Mouse (Mus musculus) brain, adult 2 months (tissue): Measurements from ENCODE around the gene Gys2.
A peak's percentile ranks its signal among the peaks of the same experiment; 100 is the strongest.
"Not testable (repeated sequence)": the region's sequence is repeated elsewhere in the genome, so short reads cannot be mapped to it uniquely, and the experiment has no call there.

Experiments used
- DNase-seq: peaks from one replicate; pipeline ENCODE4 v3.0.0; 2011; ENCODE audit warnings: low read depth, low spot score

Gene Gys2

DNA sequence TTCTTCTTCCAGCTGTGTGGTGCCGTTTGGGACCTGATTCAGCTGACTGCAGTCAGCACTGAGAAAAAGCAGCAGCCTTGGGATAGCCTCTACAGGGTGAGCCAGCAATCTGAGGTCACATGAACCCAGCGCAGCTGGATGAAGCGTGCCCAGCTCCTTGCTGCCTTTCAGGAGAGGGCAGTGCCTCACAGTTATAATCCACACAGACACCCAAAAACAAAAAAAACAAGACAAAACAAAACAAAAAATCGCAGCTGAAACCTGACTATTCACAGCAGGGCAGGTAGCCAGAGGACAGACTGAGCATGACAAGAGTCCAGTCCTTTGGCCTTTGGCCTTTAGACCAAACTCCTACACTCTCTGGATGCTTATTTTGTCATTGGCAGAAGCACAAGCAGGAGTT lies at the start of gene Gys2:
Gene Gys2, minus strand, starts transcription at position 309 of the 403 bp plus-strand sequence.
- no peak for DNase-seq

DNA sequence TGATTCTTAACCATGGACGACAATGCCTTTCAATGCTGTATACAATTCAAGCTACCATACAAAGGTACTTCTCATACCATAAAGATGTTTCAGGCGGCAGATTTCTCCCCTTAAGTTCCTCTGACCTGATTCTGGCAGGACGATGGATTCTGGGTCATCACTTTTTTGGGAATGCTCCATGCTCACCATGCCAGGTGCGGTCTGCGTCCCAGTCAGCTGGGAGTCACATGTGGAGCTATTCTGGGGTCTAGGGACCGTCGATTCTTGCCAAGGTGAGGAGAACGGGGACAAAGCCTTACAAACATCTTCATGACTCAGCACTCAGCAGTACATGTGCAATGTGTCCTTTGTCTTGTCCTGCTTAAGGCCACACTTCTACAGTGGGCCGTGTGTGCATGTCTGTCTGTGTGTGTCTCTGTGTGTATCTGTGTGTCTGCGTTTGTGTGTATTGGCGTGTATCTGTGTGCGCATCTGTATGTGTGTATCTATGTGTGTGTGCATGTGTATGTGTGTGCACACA lies 48.7 kb upstream of the Gys2 start:
- peak; percentile 42 for DNase-seq

DNA sequence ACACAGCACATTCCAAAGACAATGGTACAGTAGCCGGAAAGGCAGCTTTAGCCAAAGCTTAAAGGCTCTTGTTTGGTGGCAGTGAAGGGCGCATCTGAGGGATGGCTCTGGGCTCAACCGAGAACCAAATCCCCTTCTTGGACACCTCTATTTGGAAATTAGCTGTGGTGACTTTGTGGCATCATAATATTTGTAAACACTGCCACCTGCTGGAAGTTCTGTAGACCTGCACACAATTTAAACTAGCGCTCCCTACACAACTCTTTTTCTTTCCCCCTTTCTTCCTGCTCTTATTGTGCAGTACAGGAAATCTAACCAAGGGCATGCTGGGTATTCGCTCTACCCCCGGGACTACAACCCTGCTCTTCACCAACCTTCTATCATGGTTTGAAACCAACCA lies 46.2 kb upstream of the Gys2 start:
- DNase-seq: peak; percentile 61

DNA sequence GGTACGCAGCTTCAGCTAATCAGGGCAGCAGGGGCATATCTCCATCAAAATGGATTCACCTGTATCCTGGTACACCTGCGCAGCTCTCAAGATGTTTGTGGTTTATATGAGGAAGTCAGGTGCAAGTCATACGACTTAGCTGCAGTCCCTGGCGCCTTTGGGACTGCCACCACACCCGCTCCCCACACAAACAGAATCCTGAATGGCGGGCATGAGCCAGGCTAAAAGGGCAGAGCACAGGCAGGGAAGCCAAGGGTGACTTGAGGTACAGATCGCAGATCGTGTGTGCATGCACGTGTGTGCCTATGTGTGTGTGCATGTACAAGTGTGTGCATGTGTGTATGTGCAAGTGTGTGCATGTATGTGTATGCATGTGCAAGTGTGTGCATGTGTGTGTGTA lies 42.5 kb upstream of the Gys2 start:
- DNase-seq: not testable (repeated sequence)

DNA sequence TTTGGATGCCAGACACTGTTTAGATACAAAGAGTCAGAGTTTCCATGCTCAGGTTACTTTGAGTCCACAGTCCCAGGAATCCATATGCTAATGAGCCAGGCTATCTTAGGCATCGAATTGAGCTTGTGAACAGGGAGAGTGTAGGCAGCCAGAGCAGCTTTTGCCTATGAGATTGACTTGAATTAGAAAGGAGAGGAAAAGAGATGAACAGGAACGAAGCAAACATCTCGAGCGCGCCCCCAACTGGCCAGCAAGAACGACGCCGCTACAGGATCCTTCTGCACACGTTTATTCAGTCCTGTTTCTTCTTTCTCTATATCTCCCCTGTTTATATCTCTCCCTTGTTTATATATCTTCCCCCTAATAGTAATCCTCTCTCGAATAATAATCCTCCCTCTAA lies 42.0 kb upstream of the Gys2 start:
- peak; percentile 87 for DNase-seq

DNA sequence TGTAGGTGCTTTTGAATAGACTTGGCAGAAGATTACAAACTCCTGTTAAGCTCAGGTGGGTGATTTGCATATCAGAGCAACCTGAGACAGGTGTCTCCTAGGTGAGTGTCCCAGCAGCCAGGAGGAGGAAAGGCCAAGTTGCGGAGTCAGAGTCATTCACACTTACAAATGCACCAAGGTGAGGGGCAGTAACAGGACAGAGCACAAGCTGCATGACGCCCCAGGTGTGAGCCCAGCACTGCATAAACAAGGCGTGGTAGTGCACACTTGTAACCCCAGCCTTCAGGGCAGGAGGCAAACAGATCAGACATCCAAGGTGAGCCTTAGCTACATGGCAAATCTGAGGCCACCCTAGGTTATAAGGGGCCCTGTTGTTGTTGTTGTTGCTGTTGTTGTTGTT lies 40.0 kb upstream of the Gys2 start:
- no peak for DNase-seq

DNA sequence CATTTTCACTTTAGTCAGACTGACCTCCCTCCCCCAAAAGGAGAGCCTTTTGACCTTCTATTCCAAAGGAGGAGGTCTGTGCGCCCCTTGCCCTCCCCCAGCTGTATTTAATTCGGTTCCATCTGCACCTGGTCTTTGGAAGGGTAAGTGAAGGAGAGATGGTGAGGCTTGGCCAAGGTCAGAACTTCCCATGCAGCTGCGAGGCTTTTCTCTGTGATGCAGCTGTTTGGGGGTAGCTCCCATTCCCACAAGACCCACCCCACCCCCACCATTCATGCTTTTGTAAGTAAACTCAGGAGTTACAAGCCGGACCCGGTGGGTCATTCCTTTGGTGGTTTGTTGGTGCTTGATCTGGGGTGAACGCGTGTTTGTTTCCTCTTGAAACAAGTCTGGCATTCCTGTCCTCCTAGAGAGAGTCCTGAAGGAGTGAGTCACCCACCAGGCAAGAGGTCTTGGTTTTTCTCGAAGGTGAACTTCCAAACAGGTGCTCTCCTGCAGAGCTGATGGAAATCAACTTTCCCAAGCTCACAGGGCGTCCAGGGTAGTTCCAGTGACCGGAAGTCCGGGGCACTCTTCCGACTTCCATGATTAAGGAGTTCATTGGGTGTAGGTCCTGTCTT lies 38.7 kb upstream of the Gys2 start:
- no peak for DNase-seq

DNA sequence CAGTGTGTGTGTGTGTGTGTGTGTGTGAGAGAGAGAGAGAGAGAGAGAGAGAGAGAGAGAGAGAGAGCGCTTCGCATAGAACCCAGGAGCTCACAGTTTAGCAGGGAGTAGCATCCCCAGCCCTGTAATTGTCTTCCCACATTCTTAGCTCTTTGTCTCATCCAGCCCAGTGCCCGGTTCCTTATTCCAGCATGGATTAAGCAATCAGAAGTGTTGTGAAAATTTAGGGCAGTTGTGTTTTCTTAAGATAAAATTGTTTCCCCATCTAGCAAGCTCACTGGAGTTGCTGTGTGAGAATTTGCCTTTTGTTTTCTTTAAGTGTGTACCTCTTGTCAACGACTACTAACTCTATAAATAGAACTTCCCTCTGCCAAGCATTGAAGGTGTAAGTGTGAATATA lies 35.8 kb upstream of the Gys2 start:
- DNase-seq: no peak

DNA sequence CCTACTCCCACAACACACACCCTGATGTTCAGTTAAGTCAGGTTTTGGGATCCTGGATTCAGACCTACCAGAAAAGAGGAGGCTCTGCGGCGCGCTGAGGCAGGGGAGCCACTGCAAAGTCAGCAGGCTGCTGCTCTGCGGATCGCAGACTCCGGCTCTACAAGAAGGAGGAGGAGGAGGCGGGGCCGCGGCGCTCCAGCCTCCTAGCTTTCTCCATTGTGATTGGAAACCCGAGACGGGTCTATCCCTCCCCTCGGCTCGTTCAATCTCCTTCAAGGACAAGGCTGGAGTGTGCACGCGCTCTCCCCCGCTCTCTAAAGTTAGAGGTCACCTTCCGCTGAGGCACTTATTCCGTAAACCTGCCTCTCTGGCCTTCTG lies 34.9 kb upstream of the Gys2 start, which contains the start of gene Ldhb:
Gene Ldhb, minus strand, starts transcription at position 173 of the 378 bp plus-strand sequence.
- DNase-seq: peak; percentile 97

DNA sequence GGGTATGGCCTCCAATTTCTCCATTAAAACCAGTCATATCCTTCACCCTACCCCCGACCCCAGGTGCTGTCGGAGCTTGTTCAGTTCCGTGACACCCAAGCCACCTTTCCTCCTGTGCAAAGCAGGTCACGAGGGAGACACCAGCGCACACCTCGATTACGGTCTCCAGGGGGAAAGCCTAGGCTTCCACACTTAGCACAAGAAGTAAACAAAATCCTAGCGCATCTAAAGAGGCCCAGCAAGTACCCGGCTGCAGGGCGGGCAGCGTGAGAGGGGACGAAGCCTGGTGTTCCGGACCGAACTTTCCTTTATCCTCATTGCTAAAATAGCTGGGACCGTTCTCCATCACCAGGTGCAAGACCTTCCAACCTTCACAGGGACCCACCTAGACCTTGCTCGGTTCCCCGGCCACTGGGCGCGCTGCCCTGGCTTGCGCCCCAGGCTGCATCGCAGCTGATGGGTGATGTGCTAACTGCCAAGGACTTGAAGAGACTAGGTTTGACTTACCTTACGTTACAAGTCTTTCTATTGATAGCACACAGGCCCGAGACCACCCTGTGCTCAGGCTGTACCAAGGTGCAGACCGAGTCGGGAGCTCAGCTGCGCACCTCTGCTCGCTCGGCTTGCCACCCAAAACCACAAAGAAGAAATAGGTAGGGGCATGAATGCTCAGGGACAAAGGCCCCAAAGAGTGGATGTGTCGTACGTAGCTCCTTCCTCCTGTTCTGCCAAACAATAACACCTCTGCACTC lies 34.3 kb upstream of the Gys2 start:
- peak; percentile 48 for DNase-seq

DNA sequence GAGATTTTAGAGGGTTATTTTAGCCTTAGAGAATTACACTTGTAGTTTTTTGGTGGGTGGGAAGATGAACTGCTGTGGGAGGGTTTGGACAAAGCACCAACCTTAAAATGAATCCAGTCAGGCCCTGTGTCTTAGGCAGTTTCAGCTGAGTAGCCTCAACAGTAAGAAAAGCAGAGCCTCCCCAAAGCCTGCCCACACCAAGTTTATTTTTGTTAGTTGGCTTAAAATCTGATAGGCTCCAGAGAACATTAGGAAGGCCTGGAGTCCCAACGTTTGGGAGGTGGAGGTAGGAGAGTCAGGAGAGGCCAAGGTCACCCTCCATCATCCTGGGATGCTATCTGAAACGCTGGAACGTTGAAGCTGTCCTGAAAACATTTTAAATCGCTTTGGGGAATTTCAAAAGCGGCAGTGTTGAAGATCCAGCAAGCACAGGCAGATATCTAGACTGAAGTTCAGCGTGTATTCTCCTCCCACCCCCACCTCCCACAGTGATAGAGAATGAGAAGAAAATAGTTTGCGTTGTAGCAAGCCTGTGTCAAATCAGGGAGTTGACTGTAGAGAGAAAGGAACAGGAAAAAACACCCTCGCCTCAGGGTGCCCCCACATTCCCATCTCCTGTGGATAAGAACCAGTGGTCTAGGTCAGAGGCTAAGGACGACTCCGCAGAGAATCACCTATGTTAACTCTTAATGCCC lies 33.6 kb upstream of the Gys2 start:
- DNase-seq: peak; percentile 69

DNA sequence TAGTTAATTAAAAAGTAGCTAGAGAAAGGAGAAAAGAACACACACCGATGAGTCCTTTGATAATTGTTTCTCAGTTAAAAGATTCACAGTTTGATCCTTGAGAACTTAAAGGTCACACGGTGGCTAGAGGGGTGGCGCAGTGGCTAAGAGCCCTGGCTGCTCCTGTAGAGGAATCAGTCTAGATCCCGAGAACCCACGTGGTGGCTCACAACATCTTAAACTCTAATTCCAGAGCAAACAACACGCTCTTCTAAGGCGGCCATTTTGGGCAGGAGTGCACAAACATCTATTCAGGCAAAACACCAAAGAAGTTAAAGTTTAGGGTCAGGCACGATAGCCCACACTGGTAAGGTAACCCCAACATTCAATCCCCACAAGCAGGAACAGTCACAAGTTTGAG lies 30.7 kb upstream of the Gys2 start:
- no peak for DNase-seq

DNA sequence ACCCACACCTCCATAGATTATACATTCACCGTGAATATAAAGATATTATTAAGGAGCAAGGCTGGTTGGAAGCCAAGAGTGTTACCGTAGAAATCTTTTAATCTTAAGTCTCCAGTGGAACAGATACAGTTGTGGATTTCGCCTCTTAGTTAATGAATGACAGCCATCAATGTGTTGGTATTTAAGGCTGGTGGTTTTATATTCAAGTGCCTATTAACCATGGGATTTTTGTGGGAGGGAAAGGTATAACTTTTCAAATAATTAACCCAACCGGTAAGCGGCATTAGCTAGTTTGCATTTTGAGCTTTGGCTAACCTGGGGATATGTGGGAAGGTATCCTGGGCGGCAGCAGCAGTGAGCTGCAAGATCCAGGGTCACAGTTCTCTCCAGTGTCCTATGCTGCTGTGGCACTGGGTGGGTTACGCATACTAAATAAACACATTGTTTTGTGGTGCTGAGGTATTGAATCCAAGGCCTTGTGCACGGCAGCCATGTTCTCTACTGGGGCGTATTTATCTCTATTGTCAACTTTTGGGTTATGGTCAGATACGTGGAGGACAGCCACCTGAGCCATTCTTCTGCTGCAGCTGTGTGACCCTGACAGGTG lies 29.7 kb upstream of the Gys2 start:
- DNase-seq: no peak

DNA sequence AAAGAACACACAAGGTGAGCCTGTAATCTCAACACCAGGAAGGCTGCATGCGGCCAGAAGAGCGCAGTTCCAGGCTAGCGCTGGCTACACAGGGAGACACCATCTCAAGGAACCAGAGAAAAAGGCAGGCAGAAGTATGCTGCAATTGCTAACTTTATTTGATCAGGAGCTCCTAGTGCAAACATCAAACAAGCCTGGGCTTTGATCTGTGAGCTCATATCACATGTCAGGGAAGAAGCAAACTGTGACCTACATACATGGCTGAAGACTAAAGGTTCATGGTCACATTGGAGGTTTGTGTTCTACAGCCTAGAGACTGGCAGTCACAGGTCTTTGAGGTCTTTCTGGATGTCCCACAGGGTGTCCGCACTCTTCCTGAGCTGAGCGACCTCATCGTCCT lies 17.2 kb upstream of the Gys2 start:
- not testable (repeated sequence) for DNase-seq

DNA sequence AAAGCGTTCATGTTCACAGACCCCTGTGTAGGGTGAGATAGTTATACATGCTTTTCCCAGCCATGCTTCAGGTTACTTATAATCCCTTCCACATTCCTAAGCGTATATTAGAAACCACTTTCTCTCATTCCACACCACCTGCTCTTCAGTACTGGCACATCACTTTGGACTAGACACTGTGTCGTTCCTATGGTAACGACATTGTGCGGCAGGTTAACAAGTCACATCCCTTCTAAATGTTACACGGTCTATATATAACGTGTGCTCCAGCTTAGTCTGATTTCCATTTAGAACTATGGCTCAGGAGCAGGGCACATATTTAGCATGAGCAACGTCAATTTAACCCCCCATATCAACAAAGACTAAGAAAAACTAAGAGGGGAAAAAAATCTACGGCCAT lies 14.7 kb upstream of the Gys2 start:
- peak; percentile 47 for DNase-seq

DNA sequence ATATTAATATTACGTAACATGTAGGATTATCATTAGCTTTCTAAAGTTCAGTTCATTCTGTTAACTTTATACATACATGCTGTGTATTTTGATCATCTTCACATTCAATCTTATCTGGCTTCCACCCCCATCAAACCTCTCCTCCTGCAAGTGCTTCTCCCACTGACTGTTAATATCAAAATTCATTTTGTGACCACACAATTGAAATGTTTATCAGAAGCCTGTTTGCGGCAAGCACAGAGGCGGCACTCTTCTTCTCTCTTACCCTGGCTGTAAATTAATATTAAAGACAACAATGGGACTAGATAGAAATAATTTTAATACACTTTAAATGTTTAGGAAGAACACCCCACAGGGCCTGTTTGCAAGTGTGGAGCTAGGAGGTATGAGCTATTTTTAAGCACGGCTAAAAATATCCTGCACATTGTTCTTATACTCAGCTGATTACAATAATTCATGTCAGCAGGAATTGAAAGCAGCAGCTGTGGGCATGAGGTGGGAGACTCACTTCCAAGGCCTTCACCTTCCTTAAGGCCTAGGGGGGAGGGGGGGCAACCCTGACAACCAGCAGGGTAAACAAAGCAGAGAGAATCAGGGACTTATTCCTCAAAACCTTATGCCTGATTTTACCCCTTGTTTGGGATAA lies 12.7 kb upstream of the Gys2 start:
- DNase-seq: peak; percentile 40

DNA sequence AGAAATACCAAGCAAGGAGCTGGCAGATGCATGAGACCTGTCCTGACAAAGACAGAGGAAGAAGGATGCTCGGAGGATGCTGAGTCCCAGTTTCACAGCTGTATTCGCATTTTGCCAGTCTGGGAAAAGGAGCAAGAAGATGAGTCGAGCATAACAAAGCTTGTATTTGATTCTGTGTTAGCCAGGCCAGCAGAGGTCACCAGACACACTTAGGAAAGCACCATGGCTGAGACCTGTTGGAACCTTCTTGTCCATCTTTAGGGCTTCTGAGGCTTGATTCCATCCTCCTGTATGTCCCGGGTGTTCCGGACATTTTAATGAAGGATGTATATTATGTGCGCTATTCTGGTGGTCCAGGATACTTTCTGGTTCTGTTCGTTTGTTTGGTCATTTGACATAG lies 4.3 kb upstream of the Gys2 start:
- peak; percentile 48 for DNase-seq

DNA sequence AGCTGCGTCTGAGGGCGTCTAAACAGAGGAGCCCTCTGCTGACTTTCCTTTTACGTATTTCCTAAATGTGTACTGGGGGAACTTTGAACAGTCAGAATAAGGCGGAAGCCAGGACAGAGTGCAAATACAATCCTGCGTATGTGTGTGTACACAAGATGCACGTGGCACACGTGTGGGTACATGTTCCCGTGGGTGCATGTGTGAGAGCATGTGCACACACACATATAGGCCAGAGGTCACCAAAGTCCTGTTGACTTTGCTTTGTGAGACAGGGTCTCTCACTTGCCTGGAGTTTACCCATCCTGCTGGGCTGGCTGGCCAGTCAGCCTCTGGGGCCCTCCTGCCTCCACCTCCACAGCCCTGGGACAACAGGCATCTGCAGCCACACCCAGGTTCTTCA lies 1.8 kb downstream of the Gys2 start:
- DNase-seq: no peak

DNA sequence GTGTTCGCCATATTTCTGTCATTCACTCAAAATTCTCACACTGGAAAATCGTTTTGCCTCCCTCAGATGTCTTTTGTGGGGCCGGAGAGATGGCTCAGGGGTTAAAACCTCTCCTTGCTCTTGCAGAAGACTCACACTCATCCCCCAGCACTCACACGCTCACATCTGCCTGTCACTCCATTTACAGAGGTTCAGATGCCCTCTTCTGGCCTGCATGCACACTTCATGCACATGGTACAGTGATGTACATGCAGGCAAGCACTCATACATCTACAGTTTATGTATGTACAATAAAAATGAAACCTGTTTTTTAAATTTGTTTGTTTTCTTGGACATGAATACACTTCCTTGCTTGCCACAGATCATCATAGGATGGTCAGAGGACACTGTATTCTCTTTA lies 3.3 kb downstream of the Gys2 start:
- DNase-seq: peak; percentile 49

DNA sequence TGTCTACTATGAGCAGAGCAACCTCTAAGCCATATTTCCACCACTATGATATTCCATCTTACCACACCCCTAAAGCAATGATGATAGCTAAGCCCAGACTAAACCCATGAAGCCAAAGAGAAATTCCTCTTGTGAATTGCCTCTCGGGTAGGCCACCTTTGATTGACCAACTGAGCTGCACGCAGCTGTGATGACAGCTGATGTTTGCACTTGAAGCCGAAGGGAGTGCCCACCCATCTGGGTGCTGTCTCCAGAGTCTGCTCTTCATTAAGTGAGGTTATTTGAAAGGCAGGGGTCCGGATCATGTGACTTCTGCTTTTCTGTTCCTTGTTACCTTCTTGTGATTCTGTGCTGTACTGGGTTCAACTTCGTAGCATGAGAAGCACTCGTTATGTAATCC lies 10.7 kb downstream of the Gys2 start:
- no peak for DNase-seq

DNA sequence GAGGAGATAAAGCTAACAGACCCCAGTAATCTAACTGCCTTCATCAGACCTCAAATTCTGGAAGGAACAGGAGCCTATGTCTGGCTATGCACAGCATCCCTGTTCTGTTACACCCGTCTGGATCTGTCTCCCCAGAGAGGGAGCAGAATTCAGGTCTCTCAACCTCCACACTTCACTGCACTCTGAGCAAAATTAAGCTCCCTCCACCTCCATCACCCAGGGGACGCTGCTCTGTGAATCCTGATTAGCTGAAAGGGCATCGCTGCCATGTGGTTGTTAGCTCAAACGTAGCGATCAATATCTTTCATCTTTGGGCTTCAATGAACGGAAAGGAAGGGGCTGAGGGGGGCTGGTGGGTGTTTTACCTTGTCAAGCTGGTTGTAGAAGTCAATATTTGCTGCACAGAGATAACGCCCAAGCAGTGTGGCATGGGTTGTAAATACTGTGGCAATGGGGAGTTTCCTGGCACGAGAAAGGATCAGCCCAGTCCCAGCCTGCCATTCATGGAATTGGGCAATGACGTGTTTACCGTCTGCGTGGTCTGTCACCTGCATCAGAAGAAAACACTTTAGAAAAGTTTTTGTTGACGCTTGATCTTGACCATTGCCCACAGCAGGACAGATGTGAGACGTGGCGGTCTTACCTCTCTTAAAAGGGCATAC lies 13.8 kb downstream of the Gys2 start:
- peak; percentile 3 for DNase-seq
